Mouse (Mus musculus) midbrain, postnatal 0 days (tissue): ENCODE measurements around the gene Bsn. TPM values are rescaled to one million over a fixed set of nuclear protein-coding genes. Genes with fewer than 3 reads are reported as not detected.

Experiments
- ATAC-seq: fragments of 200-750 bp; cut with Nextera tagmentation; 2 replicates; pipeline ENCODE4 v1.8.0; 2017; ENCODE audit warnings: moderate number of reproducible peaks, mild to moderate bottlenecking, moderate TSS enrichment, moderate library complexity; ENCODE audit not compliant: low FRiP score
- DNase-seq: peaks from one replicate; pipeline ENCODE4 v3.0.0-alpha.2; 2015; ENCODE audit warnings: low spot score
- H3K27ac ChIP-seq: fragments of 300-500 bp; sonication (generic); 2 replicates; pipeline ENCODE4 v1.5.1; 2014; ENCODE audit warnings: low read depth, mild to moderate bottlenecking, low read length, mixed read lengths
- H3K27me3 ChIP-seq: fragments of 300-500 bp; sonication (generic); 2 replicates; pipeline ENCODE4 v1.6.1; 2014; ENCODE audit warnings: low read length, control low read depth, mixed read lengths; ENCODE audit not compliant: insufficient read depth
- H3K36me3 ChIP-seq: fragments of 300-500 bp; sonication (generic); 2 replicates; pipeline ENCODE4 v1.6.1; 2014; ENCODE audit warnings: low read length, control low read depth, mixed read lengths; ENCODE audit not compliant: insufficient read depth
- H3K4me1 ChIP-seq: fragments of 300-500 bp; sonication (generic); 2 replicates; pipeline ENCODE4 v1.6.1; 2014; ENCODE audit warnings: mild to moderate bottlenecking, control low read depth, antibody characterized with exemption, low read length, mixed read lengths; ENCODE audit not compliant: insufficient read depth
- H3K4me2 ChIP-seq: fragments of 300-500 bp; sonication (generic); 2 replicates; pipeline ENCODE4 v1.6.1; 2014; ENCODE audit warnings: low read depth, mild to moderate bottlenecking, low read length, mixed read lengths; ENCODE audit not compliant: poor library complexity, severe bottlenecking
- H3K4me3 ChIP-seq: fragments of 300-500 bp; sonication (generic); 2 replicates; pipeline ENCODE4 v1.5.1; 2014; ENCODE audit warnings: low read depth, mild to moderate bottlenecking, low read length, moderate library complexity
- H3K9ac ChIP-seq: fragments of 300-500 bp; sonication (generic); replicated peaks from 2 replicates; pipeline ENCODE4 v1.6.1; 2014; ENCODE audit warnings: mild to moderate bottlenecking, low read length, moderate library complexity, mixed read lengths; ENCODE audit not compliant: poor library complexity, severe bottlenecking
- H3K9me3 ChIP-seq: fragments of 300-500 bp; sonication (generic); 2 replicates; pipeline ENCODE4 v1.6.1; 2016; ENCODE audit warnings: low read length, control low read depth
- CTCF ChIP-seq: IDR thresholded peaks from 2 replicates; pipeline ENCODE4 v1.5.1; 2016; ENCODE audit warnings: antibody characterized with exemption, mild to moderate bottlenecking
- WGBS: fragments of 180-500 bp; shearing (Covaris S2); extraction: QIAGEN DNeasy Blood & Tissue Kit; methylation state at CpG from one replicate; pipeline ENCODE4 v1.1.7; 2014; 5-methylcytosine and 5-hydroxymethylcytosine counted together
- polyA plus RNA-seq: library from polyadenylated mRNA; unstranded; fragments of >200 nt; fragmentation: Nextera tagmentation; extraction: Ambion mirVana; gene quantifications from 2 replicates; pipeline ENCODE4 v1.2.1, GENCODE M21; 2015
- total RNA-seq: library from RNA; depleted of rRNA; stranded (reverse); fragments of >200 nt; gene quantifications from 2 replicates; pipeline ENCODE4 v1.2.3, GENCODE M21; 2014

Gene Bsn
- total and polyA plus RNA-seq, 2 experiments from 2014 or later: 7.7 to 60.6 TPM

DNA sequence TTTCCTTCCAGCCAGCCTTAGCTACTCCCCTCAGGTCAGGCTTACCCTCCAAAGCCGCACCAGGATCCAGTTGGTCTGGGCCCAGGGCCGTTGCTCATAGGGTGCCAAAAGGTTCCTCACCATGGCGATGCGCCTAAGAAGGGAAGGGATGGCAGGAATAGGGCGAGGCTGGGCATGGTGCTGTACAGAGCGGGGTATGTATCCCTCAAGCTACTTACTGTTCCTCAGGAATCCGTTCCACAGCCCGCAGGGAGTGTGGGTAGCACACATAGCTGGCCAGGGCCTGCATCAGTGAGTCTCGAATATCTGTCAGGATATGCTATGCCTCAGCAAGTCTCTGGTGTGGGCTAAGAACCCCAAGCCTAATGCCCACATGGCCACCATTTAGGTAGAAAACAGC lies 131.9 kb downstream of the Bsn start:
- no peak overlapping the region for H3K4me2 ChIP-seq
- H3K36me3 ChIP-seq: peaks cover 74% of the 10 kb centered on the region
- ATAC-seq (no peak), DNase-seq (no peak)
- no peak overlapping the region for H3K4me3 ChIP-seq
- no peak for TF ChIP-seq CTCF
- H3K4me1 ChIP-seq: no peaks in the 10 kb centered on the region
- H3K27me3 ChIP-seq: no peaks in the 10 kb centered on the region
- H3K9ac ChIP-seq: peak overlapping the region; percentile 33; the same call in 1 of the 2 replicates
- WGBS: 94% methylated on average over 9 of the region's 9 CpGs
- no peaks in the 10 kb centered on the region for H3K9me3 ChIP-seq
- no peak overlapping the region for H3K27ac ChIP-seq

DNA sequence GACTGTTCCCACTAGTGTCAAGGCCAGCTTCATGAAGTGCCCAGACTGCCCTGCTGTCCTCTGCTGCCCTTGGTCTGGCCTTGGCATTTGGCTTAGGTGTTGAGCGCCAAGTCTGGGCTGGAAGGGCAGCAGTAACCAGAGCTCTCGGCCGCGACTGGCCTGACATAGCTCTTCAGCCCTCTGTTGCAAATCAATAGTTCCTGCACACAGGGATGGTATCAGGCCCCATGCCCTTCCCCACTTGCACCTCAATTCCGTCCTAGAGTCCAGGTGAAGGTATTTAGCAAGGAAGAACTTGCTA lies 133.0 kb downstream of the Bsn start:
- H3K9me3 ChIP-seq: no peaks in the 10 kb centered on the region
- DNase-seq (no peak), ATAC-seq (no peak)
- peaks cover 63% of the 10 kb centered on the region for H3K36me3 ChIP-seq
- H3K9ac ChIP-seq: no peak overlapping the region
- H3K4me1 ChIP-seq: no peaks in the 10 kb centered on the region
- H3K4me2 ChIP-seq: no peak overlapping the region
- 90% methylated on average over 5 of the region's 5 CpGs for WGBS
- no peak overlapping the region for H3K4me3 ChIP-seq
- no peak overlapping the region for H3K27ac ChIP-seq
- no peaks in the 10 kb centered on the region for H3K27me3 ChIP-seq
- TF ChIP-seq CTCF: no peak

DNA sequence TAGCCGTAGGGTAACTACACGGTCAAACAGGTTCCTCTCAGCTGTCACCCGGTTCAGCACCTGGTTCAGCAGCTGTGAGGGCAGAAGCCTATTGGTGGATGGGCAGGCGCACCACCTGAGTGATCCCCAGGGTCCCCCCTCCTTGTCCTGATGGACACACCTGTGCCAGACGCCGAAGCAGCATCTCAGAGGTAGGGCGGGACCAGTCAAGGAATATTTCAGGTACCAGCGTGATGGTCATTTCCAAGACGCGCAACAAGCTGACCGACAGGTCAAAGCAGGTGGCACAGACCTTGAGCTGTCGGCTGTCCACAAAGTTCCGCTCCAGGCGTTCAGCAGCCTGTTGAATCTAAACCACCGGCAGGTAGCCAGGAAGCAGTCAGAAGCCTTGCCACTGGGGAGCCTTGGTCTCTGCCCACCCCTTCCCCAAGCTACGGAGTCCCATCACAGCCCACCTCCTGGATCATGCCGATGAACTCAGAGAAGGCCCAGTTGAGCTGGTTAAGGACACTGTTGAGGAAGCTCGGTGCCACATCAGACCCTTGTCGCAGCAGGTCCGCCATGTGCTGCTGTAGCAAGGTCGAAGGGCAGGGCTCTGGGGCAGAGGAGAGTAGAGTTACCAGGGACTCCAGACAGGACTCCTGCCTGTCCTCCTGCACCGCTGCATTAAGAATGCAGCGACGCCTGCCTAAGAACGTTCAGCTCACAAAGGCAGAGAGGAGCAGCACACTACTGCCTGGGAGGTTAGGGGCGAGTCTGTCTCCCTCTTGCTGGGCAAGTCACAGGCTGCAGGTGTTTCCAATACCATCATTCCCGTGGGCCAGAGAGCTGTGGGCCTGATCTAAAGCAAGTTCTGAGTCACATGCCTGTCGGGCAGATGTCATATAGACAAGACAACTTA lies 133.6 kb downstream of the Bsn start:
- 82% methylated on average over 28 of the region's 28 CpGs for WGBS
- Histone ChIP-seq H3K27ac (no peak overlapping the region), H3K36me3 (peaks cover 59% of the 10 kb centered on the region), H3K27me3 (no peaks in the 10 kb centered on the region), H3K9ac (no peak overlapping the region), H3K4me3 (no peak overlapping the region), H3K4me1 (no peaks in the 10 kb centered on the region), H3K9me3 (no peaks in the 10 kb centered on the region), H3K4me2 (no peak overlapping the region)
- ATAC-seq (no peak), DNase-seq (no peak)
- TF ChIP-seq CTCF: no peak

DNA sequence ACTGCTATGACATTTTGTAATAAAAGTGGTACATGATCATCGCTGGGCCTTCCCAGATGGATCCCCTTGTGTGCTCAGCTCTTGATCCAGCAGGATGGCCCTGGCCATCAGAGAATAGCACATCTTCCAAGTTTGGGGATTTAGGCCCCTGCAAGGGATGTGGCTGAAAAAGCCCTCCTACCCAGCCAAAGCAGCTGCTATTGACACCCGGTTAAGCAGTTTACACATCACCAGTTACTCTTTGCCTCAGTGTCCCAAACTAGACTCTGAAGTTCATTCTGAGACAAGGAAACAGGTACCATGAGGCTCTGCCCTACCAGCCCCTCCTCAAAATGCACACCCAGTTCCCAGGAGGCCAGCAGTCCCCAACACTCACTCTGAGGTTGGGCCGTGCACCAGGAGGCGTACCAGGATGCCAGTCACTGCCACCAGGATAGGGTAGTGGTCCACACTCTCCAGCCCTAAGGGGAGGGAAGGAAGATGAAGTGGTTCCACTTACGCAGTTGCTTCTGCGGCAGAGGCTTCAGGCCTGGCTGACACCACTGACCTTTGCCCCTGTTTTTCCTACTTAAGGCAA lies 134.4 kb downstream of the Bsn start:
- Histone ChIP-seq H3K4me1 (no peaks in the 10 kb centered on the region), H3K9ac (no peak overlapping the region), H3K4me2 (no peak overlapping the region), H3K36me3 (peaks cover 60% of the 10 kb centered on the region), H3K4me3 (no peak overlapping the region), H3K9me3 (no peaks in the 10 kb centered on the region), H3K27me3 (no peaks in the 10 kb centered on the region), H3K27ac (no peak overlapping the region)
- WGBS: 86% methylated on average over 6 of the region's 6 CpGs
- ATAC-seq: no peak
- no peak for DNase-seq
- no peak for TF ChIP-seq CTCF

DNA sequence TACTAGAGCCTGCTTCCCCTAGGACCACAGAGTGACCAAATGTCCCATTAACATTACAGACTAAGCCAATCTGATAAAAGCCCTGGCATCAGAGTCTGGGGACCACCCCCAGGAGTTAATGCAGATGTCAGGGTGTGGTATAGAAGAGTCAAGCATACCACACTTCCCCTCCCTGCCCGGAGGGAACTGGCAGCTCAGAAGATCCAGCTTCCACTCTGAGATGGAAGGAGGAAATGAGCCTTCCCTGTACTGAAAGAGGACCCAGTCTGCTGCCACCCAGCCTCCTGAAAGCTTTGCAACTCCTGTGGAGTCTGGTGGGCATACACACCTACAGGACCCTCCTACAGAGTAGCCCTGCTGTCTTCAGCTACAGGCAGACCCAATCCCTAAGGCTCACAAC lies 135.1 kb downstream of the Bsn start:
- Histone ChIP-seq H3K27ac (no peak overlapping the region), H3K9me3 (no peaks in the 10 kb centered on the region), H3K36me3 (peaks cover 63% of the 10 kb centered on the region), H3K4me3 (no peak overlapping the region), H3K9ac (no peak overlapping the region), H3K27me3 (no peaks in the 10 kb centered on the region), H3K4me1 (peaks cover 3% of the 10 kb centered on the region; the same call in 1 of the 2 replicates), H3K4me2 (no peak overlapping the region)
- TF ChIP-seq CTCF: no peak
- DNase-seq (no peak), ATAC-seq (no peak)
- 84% methylated on average over 1 of the region's 1 CpGs for WGBS

DNA sequence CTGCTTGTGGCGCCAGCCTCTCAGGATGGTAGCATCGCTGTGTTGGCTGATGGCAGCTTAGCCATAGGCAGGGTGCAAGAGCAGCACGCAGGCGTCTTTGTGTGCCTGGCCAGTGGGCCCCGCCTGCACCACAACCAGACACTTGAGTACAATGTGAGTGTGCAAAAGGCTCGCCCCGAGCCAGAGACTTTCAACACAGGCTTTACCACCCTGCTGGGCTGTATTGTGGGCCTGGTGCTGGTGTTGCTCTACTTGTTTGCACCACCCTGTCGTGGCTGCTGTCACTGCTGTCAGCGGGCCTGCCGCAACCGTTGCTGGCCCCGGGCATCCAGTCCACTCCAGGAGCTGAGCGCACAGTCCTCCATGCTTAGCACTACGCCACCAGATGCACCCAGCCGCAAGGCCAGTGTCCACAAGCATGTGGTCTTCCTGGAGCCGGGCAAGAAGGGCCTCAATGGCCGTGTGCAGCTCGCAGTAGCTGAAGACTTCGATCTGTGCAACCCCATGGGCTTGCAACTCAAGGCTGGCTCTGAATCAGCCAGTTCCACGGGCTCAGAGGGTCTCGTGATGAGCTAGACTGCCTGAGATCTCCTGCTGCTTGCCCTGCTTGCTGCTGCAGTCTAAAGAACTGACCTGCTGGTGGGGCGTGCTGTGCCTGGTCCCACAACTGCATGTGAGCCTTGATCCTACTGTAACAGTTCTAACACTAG lies 135.7 kb downstream of the Bsn start:
- ATAC-seq: no peak
- 89% methylated on average over 22 of the region's 22 CpGs for WGBS

More for the DNA sequence above, 135.7 kb downstream of the Bsn start:
- no peak for DNase-seq
- Histone ChIP-seq H3K27ac (no peak overlapping the region), H3K4me3 (no peak overlapping the region), H3K4me1 (peaks cover 7% of the 10 kb centered on the region; the same call in 1 of the 2 replicates), H3K27me3 (no peaks in the 10 kb centered on the region), H3K9ac (no peak overlapping the region), H3K4me2 (no peak overlapping the region), H3K9me3 (no peaks in the 10 kb centered on the region), H3K36me3 (peaks cover 58% of the 10 kb centered on the region)
- no peak for TF ChIP-seq CTCF
